Mouse (Mus musculus): ENCODE measurements at regions not wholly inside any gene's neighbourhood (a gene's known extent, or its start where the extent isn't known, plus 50 kb on each side); places are given as distances from the start of the nearest gene placed in this dataset.
"Not testable (repeated sequence)": the region's sequence is repeated elsewhere in the genome, so short reads cannot be mapped to it uniquely, and the experiment has no call there.

DNA sequence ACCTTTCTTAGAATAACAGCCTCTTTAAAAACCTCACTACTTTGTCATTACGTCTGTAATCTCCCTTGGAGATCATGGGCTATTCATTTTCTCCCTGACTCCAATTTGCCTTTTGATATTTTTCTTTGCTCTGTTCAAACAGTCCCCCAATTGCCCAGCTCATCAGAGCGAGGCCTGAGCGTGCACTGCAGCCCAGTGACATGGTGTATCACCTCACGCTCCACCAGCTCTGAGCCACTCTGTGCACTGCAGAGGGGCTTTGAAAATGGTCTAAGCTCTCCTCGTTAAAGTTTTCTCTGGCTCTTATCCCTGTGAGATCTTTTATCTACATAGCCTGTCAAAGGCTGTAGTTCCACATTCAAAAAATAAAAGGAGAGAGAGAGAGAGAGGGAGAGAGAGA is 152.1 kb downstream of the Srek1 start:
- no peak for DNase-seq (ENCODE audit: low read depth, low spot score)

DNA sequence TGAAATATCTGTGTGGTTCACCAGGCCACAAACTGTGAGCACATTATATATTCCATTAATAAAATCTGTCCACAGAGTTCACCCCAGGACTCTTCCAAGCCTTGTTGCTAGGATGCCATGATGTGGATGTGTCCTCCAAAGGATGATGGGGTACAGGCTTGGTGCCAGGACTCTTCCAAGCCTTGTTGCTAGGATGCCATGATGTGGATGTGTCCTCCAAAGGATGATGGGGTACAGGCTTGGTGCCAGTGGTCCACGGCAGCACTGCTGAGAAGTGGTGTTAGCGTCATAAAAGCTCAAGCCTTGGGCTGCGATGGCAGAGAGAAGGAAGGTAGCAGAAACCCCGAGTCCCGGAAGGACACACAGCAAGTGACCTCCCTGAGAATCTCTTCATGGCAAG is 153.4 kb downstream of the Srek1 start:
- not testable (repeated sequence) for DNase-seq (ENCODE audit: low read depth, low spot score)

DNA sequence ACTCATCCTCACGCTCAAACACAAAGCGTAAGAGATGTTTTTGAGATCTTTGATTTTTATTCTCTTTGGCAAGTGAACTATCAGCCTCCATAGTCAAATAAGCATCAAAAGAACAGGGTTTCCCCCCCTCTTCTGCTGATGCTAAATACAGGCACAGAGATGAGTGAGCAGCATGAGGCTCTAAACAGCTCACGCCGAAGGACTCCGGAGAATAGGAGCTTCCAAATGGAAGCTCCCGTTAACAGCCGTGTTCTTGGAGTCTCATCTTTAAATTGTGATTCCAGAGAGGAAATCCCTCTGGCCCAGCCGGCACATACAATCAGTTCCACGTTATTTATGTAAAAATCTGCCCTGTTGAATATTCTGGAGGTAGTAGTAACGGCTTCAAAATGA is 161.1 kb downstream of the Srek1 start:
- no peak for DNase-seq (ENCODE audit: low read depth, low spot score)

DNA sequence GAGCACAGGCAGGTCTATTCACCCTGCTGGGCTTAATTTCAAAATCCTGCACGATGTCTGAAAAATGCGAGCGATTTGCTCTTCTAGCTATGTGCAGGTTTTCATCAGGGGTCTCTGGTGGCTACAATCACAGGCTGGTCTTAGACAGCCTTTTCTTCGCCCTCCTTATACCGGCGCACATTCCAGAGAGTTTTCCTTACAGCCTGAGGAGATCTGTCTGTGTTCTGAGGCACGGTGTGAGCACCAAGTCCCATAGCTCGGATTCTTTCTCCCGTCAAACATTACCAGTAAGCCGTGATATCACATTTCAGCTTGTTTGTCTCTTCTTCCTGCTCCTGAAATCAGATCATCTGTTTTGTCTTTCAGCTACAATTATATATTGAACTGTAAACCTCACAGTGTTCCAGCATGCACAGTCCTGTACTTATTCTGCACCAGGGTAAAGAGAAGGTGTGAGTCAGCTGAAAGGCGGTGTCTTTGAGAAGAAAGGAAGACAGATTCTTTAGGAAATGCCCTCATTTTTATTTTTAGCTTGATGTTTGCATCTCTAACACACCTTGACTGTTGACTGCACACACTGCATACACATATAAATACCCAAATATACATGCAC is 161.6 kb downstream of the Srek1 start:
- no peak for DNase-seq (ENCODE audit: low read depth, low spot score)

DNA sequence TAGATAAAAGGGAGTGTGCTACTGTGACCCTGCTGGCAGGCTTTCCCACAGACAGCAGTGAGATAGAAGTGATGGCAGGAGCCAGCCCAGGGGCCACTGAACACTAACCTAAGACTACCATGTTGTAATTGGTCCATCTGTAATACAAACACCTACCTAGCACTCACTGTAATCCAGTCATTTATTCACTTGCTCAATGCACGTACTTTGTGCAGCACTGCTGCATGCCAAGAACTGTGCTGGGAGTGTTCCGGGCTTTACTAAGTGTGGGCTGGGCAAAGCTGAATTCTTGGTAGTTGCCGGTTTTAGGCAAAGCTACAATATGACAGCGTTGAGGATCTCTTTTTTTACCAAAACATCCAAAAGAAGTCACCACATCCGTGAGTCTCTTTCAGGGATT is 172.1 kb downstream of the Srek1 start:
- DNase-seq (ENCODE audit: low read depth, low spot score), result no peak

DNA sequence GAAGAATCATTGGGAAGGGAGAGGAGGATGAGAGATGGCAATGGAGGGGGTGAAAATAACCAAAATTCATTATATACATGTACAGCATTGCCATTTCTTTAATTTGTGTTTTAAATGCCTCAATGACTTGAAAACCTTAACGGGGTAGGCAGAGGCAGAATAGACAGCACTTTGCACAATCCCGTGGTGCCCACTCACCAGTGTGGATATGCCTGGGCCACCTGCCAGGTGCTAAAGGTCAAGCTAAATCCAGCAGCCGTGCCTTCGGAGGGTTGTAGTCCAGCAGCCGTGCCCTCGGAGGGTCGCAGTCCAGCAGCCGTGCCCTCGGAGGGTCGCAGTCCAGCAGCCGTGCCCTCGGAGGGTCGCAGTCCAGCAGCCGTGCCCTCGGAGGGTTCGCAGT is 182.0 kb downstream of the Srek1 start:
- DNase-seq (ENCODE audit: low read depth, low spot score), result no peak

DNA sequence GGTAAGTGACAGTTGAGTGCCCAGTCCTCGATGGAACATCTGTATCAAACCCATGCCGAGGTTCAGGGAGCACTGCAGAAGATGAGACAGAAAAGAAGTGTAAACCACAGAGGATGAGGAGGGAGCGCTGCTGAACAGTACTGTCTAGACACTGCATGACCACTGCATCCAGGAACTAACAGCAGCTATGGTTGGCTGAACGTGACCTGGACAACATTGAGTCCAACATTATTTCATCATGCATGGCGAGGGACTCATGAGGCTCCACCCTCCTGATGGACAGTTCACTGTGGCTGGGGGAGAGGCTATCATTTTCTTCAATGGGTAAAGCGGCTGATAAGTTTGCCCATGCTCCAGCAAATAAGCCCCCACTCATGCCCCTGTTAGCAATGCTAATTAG is 182.5 kb downstream of the Srek1 start:
- DNase-seq (ENCODE audit: low read depth, low spot score), result no peak

DNA sequence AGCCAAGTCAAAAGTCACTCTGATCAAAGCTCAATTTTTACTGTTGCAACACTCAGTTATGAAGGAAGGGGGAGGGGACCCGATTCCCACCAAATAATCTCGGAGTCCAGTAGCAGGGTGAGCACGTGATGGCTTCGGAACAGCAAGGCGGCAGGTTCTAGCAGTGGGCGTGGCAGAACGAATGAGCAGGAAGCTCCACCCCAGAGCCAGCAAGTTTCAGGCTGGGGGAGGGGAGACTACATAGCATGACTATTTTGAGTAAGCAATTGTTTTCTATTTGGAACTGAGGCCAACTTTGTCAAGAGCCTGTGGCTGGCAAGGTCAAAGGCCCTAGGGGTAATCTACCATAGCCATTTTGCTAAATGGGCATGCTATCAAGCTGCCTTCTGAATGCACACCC is 183.0 kb downstream of the Srek1 start:
- DNase-seq (ENCODE audit: low read depth, low spot score), result peak; percentile 10

DNA sequence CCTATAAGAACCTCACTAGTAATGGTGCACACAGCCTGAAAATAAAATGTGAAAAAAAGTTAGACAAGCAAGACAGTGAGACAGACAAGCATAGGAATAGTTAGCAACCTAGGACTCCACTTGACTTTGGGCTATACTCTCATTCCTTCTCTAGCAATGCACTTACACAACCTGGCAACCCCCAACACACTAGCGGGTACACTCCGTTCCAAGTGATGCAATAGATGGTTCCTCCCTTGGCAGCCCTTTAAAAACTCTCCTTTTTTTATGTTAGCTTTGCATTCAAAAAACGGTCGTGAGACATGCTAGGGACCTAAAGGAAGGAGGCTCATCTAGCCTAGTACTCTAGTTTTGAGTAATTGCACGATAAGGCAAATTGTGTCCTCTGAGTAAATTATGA is 184.8 kb downstream of the Srek1 start:
- no peak for DNase-seq (ENCODE audit: low read depth, low spot score)

DNA sequence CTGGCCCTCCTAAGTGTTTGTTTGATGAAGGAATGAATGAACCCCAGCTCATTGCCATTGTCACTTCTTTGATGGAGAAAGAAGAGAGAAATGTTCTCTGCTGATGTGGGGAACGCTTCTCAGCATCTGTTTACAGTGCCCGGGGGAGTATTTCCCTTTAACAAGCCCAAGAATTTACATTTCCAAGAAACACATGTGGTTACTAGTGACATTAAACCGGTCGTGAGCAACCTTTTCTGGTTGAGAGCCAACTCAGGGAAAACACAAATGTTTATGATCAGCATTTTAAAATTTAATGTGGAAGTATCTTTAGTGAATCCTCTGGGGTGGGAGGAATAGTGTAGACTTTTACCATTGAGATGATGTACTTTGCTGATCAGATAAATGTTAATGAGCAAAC is 197.6 kb downstream of the Srek1 start:
- DNase-seq (ENCODE audit: low read depth, low spot score), result no peak

DNA sequence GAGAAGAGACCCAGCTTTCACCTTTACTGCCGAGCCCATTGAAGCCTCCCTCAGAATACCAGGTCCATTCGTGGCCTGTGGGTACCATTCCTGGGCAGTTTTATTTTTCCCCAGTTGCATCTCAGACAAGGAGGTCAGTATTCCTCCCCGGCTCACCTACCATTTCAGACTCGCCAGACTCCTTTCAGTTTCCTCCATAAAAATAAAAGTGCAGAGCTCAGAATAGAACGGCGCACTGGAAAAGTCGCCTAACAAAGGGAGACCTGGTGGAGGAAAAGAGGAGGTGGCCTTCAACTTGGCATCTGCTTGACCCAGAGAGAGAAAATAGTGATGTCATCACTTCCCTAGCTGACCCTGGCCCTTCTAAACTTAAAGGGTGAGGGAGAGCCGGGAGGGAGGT is 209.7 kb downstream of the Srek1 start:
- DNase-seq (ENCODE audit: low read depth, low spot score), result no peak

DNA sequence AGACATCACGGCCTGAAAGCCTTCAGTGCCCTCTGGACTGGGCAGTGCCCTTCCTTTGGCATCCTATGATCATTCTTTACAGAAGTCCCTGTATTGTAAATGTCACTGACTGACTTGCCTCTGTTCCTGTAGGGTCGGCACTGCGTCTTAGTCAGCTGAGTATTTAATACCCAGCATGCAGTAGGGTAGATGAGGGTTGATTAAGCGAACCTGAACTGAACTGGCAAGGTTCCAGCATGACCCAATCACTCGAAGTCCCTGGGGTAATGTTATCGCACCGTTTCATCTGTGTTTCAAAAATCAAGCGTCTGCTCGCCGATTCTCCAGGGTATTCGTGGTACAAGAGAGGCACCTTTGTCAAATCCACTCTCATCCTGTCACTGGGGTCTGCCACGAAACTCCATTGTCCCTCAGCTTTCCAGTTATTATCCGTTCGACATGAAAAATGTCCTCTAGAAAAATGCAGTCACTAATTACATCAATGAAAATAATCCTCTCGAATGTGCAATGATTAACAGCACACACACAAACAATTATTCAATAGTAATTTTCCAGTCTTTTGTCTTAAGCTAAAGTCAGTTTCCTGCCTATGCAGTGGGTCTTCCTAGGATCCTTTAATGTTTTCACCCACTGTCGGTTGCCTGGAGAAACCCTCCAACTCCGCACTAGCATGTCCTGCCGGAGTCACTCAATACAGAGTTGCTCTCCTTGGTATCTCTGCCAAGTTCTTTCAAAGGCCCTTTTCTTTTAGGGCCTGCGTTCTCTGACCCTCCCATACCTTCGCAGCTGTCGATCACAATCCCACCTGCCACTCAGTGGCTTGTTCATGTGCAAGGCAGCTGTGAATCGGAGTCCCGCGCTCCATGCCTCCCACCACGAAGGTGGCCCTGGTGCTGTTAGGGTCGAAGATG is 212.4 kb downstream of the Srek1 start:
- no peak for DNase-seq (ENCODE audit: low read depth, low spot score)

DNA sequence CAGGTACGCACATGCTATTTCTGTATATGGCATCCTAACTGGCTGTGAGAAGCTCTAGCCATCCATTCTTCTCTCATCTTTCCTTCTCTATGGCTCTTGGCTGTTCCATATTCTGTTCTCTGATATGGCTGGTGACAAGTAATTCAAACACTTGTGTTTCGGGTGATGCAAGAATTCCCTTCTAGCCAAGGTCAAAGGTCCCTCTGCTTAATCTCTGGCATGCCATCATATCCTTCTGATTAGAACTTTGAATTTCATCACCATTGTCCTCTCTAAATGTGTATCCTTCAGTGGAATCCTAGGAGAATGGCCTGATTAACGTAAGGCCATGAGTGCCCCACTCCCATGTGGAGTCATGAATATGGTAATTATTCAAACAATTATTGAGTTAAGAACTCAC is 215.5 kb downstream of the Srek1 start:
- DNase-seq (ENCODE audit: low read depth, low spot score), result no peak

DNA sequence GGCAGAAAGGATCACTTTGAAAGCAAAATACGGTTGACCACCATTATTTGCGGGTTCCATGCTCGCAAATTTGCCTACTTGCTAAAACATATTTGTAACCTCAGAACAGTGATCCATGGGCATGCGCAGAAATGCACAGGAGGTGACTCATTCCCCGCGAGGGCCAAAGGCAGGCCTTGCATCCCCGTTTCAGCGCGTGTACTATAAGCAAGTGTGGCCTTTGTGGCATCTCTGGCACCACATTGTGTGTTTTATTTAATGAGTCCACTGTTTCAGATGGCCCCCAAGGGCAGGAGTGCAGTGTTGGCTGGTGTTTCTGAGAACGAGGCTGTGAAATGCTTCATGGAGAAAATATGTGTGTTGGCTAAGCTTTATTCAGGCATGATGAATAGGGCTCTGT is 205.3 kb upstream of the Mast4 start:
- no peak for DNase-seq (ENCODE audit: low read depth, low spot score)

DNA sequence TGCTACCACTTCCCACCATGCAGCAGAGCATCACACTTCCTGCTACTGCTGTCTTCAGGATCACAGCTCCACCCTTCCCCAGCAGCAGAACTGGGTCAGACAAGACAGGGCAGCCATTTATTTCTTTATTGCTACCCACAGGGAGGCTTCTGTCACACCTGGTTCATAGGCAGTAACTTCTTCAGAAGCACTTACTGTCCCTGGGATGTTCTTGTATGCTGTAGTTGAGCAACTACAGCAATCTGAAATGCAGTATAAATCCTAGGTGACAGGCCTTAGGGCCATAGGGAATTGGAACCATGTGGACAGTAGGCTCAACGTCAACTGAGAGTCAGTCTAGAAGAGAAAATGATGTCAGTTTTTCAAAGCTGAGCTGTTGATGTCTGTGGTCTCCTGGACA is 179.5 kb upstream of the Mast4 start:
- DNase-seq (ENCODE audit: low read depth, low spot score), result no peak

DNA sequence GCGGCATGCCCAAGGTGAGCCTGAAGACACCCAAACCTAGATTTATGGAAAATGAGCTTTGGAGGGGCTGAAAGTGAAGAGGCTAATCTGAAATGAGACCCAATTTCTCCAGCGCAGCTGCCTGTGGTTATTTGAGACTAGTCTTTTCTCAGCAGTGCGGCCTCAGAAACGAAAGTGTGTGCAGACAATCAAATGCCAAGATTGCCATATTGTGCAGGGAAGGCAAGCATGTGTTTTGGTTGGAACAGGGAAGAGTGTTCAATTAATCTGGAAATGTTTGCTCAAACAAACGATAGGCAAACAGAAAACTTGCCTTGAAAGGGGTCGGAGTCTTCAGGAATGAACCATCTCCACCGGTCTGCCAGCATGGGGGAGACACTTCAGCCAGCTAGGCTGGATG is 178.2 kb upstream of the Mast4 start:
- no peak for DNase-seq (ENCODE audit: low read depth, low spot score)

DNA sequence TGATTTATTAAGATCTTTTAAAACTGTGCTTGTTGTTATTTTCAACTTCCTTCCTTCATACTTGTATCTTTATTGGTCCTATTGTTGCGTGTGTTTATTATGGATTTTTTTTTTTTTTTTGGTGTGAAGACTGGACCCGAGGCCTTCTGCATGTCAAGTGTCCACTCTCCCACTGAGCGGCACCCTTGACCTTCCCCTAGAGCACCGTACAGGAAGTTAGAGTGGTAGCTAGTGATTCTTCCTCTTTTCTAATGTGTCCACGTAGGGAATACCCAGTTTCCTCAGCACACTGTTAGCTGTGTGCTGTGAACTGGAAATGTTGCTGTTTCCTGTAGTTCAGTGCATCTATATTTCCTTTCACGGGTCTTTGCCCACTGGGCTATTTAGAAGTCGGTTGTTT is 170.7 kb upstream of the Mast4 start:
- no peak for DNase-seq (ENCODE audit: low read depth, low spot score)

DNA sequence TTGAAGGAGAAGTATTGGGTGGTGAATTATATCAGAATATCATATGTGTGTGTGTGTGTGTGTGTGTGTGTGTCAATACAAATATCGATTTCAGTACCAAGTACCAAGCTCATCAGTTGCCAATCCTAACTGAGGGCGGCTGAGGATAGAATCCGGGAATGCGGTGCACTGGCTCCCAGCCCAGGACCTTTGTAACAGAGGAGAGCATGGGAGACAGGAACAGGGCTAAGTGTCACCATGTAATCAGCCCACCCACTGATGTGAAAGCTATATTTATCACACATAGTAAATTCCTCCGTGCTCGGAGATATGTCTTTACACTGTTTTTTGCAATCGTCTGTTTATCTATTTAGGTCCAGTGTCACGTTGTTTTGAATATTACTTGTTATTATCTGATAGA is 165.1 kb upstream of the Mast4 start:
- DNase-seq (ENCODE audit: low read depth, low spot score), result no peak

DNA sequence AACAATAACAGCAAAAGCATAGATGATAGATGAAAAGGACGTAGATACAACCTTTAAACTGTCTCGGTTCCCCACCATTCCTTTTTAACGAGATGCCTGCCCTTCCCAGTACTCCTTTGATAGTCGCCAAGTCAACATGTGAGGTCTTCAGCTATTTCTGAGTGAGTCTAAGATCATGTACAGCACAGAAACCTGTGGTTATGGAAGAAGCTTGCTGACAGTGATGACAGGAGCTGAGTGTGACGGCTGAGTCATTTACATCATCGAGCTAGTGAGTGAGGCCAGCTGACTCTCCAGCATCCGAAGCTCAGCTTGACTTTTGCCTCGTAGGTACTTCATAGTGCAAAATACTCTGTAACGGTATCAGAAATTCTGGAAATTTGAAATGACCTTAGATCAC is 160.1 kb upstream of the Mast4 start:
- no peak for DNase-seq (ENCODE audit: low read depth, low spot score)

DNA sequence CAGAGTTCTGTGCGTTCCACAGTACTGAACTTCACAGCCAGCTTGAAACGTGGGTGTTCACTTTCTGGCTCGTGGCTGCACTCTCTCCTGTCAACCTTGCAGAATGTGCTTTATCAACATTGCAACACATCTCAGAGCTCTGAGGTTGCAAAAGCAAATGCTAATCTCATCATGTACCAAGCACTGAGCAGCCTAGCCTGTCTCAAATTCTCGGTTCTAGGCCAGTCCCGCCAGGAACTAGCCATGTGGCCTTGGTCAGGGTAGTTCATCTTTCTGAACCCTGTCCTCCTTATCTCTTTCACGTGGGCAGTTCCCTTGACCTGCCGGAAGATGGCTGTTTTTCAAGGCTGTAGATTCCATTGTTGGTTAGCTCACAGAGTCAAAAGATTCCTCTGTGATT is 159.3 kb upstream of the Mast4 start:
- no peak for DNase-seq (ENCODE audit: low read depth, low spot score)

DNA sequence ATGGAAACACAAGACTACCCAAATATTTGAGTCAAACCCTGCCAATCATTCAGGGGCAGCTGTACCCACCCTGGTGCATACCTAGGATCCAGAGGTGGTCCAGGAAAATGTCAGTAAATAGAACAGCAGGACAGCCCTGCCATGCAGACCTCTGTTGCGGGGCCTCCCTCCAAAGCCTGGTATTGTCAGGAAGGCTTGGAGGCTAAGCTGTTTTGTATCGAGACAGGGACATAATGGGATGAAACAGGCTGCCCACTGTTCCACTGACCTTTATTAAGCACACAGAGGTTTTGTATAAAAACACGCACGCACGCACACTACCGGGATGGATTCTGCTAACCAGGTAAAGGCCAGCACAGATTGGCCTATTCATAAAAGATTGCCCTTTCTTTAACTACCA is 155.8 kb upstream of the Mast4 start:
- no peak for DNase-seq (ENCODE audit: low read depth, low spot score)

DNA sequence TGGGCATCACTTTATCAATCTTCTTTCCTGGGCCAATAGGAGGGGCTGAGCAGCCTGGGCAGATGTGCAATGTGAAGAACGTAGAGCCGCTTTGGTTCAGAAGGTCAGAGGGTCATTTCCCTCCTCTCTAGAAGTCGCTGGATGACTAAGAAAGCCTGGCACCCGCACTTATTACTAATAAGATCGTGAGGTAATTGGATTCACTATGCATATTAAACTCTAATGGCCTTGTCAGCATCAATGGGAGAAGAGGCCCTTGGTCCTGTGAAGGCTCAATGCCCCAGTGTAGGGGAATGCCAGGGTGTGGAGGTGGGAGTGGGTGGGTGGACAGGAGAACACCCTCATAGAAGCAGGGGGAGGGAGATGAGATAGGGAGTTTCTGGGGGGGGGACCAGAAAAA is 149.8 kb upstream of the Mast4 start:
- no peak for DNase-seq (ENCODE audit: low read depth, low spot score)

DNA sequence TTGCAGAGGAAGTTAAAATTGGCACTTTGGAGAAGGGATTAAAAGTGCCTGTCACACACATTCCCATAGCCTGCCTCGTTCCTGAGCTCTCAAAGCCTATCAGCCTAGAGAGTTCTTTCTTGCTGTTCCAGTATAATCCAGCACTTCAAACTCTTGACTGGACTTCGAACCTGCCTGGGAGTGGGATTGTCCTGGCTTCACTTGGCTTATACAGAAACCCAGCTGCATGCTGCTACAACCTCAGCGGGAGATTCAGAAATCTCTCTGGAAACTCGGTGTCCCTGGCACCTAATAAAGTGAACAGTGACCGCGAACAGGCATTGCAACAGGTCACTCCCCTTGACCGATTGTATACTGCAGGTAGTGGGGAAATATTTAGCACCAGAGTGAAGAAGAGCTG is 149.1 kb upstream of the Mast4 start:
- DNase-seq (ENCODE audit: low read depth, low spot score), result no peak

DNA sequence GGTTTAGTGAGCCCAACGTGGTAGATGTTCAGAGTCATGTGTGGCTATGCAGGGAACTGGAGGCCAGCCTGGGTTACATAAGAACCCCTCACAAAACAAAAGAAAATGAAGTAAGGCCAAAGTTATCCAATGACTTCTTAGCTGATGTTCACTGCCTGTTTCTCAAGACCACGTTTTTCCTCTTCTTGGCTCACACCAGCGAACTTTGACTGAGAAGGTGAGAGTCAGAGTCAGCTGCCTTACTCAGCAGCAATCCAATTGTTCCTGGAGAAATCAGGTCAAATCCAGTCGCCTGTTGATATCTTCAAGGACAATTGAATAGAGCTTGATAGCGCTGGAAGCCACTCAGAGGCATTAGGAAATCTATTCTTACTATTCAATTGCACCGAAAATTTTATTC is 142.0 kb upstream of the Mast4 start:
- DNase-seq (ENCODE audit: low read depth, low spot score), result no peak

All from ZHBTc4 (cell line).